Mouse (Mus musculus): ENCODE measurements at regions not wholly inside any gene's neighbourhood (a gene's known extent, or its start where the extent isn't known, plus 50 kb on each side); places are given as distances from the start of the nearest gene placed in this dataset.

DNA sequence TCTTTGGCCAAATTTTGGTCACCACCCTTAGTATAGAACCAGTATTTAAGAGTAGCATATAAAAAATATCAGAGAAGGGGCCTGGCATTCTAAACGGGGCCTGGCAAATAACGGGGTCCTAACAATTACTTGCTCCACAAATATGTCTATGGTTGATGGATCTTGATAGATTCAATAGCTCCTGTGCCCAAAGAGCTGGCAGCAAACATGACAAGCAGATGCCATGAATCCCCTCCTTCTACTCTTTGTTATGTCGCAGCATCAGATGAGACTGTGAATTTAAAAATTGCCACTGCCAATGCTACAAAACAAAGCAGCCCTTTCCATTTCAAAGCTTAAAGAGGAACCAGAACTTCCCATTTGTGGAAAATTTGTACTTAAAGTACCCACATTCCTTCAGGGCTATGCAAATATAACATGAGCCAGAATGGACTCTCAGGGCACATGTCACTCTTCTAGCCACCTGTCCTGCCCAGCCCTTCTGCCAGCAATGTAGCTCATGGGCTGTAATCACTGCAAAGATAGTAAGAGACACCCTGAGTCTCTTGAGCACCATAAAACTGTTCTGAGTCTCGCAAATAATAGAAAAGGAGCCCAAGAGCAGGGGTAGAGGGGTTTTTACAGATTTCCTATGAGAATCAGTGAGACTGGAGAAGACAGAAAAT lies 342.4 kb upstream of the Kirrel3 start:
- no peak for DNase-seq (ENCODE audit: extremely low spot score)

DNA sequence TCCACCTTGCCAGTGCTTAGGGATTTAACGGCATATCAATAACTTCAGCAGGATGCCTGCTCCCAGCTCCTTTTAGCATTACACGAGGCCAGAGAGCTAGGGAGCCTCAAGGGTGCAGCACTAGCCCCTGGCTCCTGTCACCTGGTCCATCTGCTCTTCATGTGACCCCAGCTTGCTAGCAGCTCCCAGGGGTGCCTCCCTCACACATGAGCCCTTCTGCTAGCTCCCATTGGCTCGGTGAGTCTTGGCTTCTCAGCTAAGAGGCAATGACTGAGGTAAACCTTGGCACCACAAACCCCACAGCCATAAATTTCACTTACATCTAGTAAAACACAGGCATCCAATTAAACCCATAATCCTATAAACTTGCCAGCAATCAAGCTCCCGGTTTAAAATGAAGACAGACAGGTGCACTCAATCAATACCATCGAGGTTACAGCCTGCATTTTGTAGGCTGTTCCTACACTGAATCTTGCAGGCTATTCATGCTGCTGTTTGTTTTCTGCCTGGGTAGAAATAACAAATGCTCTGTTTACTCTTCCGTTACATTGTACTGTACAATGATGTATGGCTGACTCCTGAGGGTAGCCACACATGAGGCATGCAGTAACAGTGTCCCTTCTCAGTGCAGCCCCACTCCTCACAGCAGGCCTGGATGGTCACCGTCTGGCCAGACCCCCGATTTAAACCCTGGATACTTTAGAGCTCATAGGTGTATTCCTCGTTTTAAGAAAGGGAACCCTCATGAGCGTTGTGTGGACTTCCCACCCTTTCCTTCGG lies 330.3 kb upstream of the Kirrel3 start:
- no peak for DNase-seq (ENCODE audit: extremely low spot score)

GRCm38 (mm10) chr9:34156581-34156980 lies 329.1 kb upstream of the Kirrel3 start:
- DNase-seq (ENCODE audit: extremely low spot score) = no peak

DNA sequence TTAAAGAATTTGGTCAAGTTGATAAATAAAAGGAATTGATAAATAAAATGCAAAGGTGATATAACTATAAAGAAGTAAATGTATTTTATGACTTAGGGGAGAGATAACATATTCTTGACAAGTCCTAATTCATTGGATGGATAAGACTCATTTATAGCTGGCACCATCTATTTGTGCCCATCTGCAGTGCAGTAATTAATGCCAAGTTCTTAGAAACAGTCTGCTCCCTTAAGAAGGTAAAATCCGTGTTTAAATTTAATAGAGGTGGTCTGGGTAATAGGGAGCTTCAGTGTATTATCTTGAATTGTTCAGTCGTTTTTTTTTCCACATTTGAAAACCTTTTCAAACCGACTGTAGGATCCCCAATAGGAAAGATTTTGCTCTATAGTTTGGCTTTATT lies 324.6 kb upstream of the Kirrel3 start:
- DNase-seq (ENCODE audit: extremely low spot score) = no peak

GRCm38 (mm10) chr9:34186314-34186713 lies 299.4 kb upstream of the Kirrel3 start:
- no peak for DNase-seq (ENCODE audit: extremely low spot score)

- peak; percentile 15 for DNase-seq (ENCODE audit: extremely low spot score)
Measured at GRCm38 (mm10) chr9:34192542-34192941, 293.2 kb upstream of the Kirrel3 start.

DNA sequence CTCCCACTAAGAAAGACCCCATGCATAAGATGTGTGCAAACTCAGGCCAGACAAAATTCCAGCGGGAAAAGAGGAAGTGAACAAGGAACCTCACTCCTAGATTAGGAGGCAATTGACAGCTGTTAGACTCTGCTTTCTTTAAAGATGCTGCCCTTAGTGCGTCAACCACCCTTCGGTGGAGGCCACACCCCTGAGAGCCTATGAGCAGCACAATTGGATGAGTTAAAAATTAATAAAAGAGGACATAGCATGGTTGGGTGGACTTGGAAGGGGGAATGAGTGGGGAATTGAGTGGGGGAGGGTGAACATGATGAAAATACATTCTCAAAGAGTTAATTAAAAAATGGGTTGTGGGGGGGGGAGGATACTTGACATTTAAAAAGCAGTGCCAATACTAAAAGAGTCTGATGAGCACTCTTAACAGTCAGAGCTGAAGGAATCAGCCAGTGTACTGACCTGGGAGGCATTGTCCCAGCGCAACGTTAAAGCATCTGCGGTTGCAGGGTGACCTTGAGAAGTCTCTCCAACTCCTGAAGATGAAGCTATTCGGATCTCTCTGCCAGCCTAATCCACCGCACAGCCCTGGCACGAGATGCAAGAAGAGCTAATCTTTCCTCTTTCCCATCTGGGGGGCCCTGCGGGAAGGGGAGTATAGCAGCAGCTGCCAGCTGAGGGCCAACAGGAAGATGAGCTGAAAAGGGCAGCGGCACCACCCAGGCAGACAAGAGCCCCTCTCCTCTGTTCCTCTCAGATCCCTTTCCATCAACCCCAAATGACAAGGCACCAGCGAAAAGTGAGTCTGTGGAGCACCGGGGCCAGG lies 283.4 kb upstream of the Kirrel3 start:
- no peak for DNase-seq (ENCODE audit: extremely low spot score)

DNA sequence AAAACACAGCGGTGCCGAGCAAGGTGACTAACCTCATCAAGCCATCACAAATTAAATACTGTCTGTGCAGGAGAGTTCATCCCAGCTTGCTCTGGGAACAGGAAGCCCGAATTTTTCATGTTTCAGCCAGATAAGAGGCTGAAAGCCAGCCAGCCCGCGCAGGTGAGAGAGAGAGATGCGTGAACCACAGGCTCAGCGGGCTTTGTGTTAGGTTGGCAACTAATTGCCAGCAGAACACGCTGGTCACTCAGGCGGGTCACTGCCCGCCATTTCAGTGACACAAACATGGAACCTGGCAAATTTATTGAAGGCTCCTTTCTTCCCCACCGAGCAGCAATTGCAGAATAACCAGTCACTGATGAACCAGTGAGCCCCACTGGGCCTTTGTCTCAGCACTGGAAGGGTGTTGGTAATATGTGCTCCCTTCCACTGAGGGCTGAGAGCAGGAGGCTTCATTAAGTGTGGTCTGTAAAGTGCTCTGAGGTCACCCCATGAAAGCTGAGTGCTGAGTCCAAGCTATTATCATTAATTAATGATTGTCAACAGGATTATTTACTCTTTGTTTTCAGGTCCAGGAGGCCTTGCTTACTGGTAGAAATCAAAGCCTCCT lies 282.6 kb upstream of the Kirrel3 start:
- DNase-seq (ENCODE audit: extremely low spot score) = peak; percentile 15

DNA sequence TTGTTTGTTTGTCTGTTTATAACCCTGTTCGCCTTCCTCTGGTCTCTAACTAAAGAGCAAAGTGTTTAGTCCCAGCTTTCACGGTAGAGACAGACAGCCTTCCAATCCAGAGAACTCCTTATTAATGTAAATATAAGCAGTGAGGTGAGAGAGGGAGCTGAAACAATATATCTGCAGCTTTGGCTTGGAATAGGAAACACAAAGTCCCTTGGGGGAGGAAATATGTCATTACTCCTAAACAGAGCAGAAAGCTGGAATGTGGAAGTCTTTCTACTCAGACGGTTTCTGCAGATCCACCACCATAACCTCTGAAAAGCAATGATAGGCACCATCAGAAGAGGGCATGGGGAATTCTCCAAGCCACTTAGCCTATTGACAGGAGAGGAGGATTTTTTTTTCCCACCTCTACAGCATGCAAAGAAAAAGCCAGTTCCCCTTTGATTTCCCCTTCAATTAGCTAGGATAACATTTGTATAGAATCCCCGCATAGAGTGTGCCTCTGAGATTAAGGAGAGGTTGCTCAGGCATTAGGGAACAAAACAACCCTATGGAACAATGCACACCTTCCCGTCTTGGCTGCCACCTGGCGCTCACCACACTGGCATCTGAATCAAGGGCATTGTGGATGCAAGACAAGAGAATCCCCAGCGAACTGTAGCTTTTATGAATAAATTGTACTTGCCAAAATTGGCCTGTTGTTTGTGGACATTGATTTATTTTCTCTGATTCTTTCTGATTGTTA lies 281.9 kb upstream of the Kirrel3 start:
- peak; percentile 29 for DNase-seq (ENCODE audit: extremely low spot score)

- DNase-seq (ENCODE audit: extremely low spot score) = peak; percentile 42
Measured at GRCm38 (mm10) chr9:34204479-34204878, 281.2 kb upstream of the Kirrel3 start.

GRCm38 (mm10) chr9:34231561-34231960 lies 254.1 kb upstream of the Kirrel3 start:
- DNase-seq (ENCODE audit: extremely low spot score) = no peak

GRCm38 (mm10) chr9:34234734-34235133 lies 251.0 kb upstream of the Kirrel3 start:
- no peak for DNase-seq (ENCODE audit: extremely low spot score)

DNA sequence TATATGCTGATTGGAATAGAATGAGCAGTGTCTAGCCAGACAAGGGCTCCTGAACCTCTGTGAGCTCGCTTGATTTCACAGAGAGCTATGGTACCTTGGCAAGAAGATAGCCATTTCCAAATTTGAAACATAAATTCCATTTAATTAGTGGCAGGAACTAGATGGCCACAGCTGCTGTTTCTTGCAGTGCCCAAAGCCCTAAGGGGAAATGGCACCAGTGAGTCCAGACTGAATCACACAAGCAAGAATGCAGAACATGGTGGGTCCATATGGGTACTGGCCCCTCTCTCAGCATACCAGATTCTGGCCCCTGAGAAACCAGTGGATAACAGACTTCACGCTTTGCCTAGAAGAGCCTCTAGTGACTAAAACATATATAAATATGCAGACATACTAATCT lies 246.2 kb upstream of the Kirrel3 start:
- DNase-seq (ENCODE audit: extremely low spot score) = no peak

DNA sequence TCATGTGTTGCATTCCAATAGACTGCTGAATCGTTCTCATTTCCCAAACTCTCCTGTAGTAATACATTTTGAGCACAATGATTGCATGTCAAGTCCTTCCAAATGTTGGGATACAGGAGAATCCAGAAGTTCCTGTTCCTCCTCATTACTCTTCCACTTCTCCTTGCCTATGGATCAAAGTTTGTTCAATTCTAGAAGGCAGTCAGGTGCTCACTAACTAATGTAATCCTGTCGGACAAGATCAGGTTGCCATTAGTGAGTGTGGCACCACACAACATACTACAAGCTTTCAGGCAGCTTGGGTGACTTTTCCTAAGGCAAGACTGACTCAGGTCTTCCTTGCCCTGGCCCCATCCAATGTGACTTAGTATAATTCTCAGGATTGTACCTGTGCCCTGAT lies 242.0 kb upstream of the Kirrel3 start:
- no peak for DNase-seq (ENCODE audit: extremely low spot score)

GRCm38 (mm10) chr9:34244576-34244975 lies 241.1 kb upstream of the Kirrel3 start:
- DNase-seq (ENCODE audit: extremely low spot score) = no peak

GRCm38 (mm10) chr9:34252796-34253195 lies 232.9 kb upstream of the Kirrel3 start:
- no peak for DNase-seq (ENCODE audit: extremely low spot score)

DNA sequence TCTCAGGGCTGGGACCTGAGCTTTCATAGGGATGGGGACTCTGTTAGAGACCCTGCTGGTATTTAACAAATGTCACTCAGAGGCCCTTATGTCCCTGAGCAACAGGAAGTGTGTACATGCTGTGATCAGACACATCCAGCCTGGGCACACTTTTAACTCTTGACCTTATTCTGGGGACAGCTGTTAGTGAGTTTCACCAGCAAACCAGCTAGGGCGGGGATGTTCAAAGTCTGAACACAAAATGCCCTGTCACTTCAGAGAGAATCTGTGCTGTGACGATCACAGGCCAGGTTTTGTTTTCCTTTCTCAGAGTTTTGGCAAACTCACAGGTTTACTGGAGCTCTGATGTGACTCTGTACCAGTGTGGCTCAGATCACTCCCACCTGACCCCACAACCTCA lies 227.2 kb upstream of the Kirrel3 start:
- no peak for DNase-seq (ENCODE audit: extremely low spot score)

DNA sequence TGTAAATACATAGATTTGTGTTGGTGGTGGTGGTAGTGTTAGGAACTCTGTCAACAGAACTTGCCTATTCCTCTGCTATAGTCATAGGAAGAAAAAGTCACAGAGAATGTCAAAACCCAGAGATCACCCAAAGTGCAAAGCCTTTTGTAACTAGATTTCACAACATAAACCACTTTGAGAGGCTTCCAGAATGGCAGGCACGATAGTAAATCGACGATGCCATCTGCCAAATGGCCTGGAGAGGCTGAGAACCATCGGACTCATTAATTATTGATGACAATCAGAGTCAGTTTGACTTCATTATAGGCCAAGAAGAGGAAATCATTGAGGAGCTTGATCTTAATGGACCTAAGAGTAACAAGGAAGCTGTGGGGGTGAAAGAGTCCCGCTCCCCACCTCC lies 207.6 kb upstream of the Kirrel3 start:
- DNase-seq (ENCODE audit: extremely low spot score) = no peak

- no peak for DNase-seq (ENCODE audit: extremely low spot score)
Measured at GRCm38 (mm10) chr9:34279386-34279785, 206.3 kb upstream of the Kirrel3 start.

GRCm38 (mm10) chr9:34279906-34280305 lies 205.8 kb upstream of the Kirrel3 start:
- peak; percentile 10 for DNase-seq (ENCODE audit: extremely low spot score)

All from embryo, embryonic 9.5 days (tissue).